Mouse (Mus musculus) lung, embryonic 16.5 days (tissue): ENCODE data around the gene Rassf1. TPM values are rescaled to one million over a fixed set of nuclear protein-coding genes. Genes with fewer than 3 reads are reported as not detected.
"Not testable (repeated sequence)": the region's sequence is repeated elsewhere in the genome, so short reads cannot be mapped to it uniquely, and the experiment has no call there.

Source experiments
- ATAC-seq: fragments of 200-750 bp; cut with Nextera tagmentation; 2 replicates; pipeline ENCODE4 v1.8.0; 2017; ENCODE audit warnings: low read depth, mild to moderate bottlenecking, moderate library complexity
- H3K27ac ChIP-seq: fragments of 300-500 bp; sonication (generic); 2 replicates; pipeline ENCODE4 v1.5.1; 2014; ENCODE audit warnings: mild to moderate bottlenecking, control low read depth, low read length
- H3K27me3 ChIP-seq: fragments of 300-500 bp; sonication (generic); 2 replicates; pipeline ENCODE4 v1.6.1; 2014; ENCODE audit warnings: low read depth, low read length, mixed read lengths; ENCODE audit not compliant: control insufficient read depth, insufficient read depth
- H3K36me3 ChIP-seq: fragments of 300-500 bp; sonication (generic); 2 replicates; pipeline ENCODE4 v1.6.1; 2014; ENCODE audit warnings: low read length; ENCODE audit not compliant: control insufficient read depth, insufficient read depth
- H3K4me1 ChIP-seq: fragments of 300-500 bp; sonication (generic); replicated peaks from 2 replicates; pipeline ENCODE4 v1.6.1; 2014; ENCODE audit warnings: low read length, mixed read lengths; ENCODE audit not compliant: control insufficient read depth, insufficient read depth
- H3K4me2 ChIP-seq: fragments of 300-500 bp; sonication (generic); 2 replicates; pipeline ENCODE4 v1.6.1; 2014; ENCODE audit warnings: low read depth, low read length, control low read depth
- H3K4me3 ChIP-seq: fragments of 300-500 bp; sonication (generic); 2 replicates; pipeline ENCODE4 v1.5.1; 2014; ENCODE audit warnings: mild to moderate bottlenecking, low read length, control low read depth
- H3K9ac ChIP-seq: fragments of 300-500 bp; sonication (generic); 2 replicates; pipeline ENCODE4 v1.6.1; 2014; ENCODE audit warnings: low read length, control low read depth
- H3K9me3 ChIP-seq: fragments of 300-500 bp; sonication (generic); 2 replicates; pipeline ENCODE4 v1.6.1; 2016; ENCODE audit warnings: low read length; ENCODE audit not compliant: control insufficient read depth
- WGBS: fragments of 180-500 bp; shearing (Covaris S2); extraction: QIAGEN DNeasy Blood & Tissue Kit; methylation state at CpG from one replicate; pipeline ENCODE4 v1.1.7; 2014; 5-methylcytosine and 5-hydroxymethylcytosine counted together
- polyA plus RNA-seq: library from polyadenylated mRNA; unstranded; fragments of >200 nt; fragmentation: Nextera tagmentation; extraction: Ambion mirVana; gene quantifications from 2 replicates; pipeline ENCODE4 v1.2.1, GENCODE M21; 2015

The Rassf1 gene
- polyA plus RNA-seq, 1 experiment from 2014 or later, result 55.4 TPM

DNA sequence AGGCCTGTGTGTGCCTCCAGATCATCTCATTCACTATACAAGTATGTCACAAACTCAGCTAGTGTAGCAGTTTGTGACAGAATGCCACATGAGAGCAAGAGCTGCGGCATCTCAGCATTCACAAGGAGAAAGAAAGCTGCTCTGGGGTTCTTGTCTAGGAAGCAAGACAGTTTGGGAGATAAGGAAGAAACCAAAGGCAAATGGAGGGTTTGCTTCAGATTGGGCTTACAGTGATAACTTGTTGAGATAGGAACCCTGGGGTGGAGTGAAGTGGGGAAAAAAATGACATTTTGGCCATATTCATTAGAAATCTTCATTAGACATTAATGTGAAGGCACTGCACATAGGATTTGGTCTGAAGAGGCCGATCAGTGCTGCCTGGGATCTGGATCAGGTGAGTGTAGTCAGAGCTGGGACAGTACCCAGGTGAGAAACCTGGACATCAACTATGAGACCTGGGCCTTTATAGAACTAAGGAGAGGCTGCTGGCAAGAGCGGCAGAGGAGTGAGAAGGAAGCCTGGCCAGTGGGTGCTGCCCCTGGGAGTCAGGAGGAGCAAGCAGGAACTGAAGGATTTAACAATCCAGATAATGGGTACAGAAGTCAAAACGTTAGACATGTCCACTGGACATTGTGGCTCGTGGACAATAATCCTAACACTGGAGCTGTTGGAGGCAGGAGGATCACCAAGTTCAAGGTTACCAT lies 1.5 kb downstream of the Rassf1 start:
- peak overlapping the region; percentile 92 for H3K27ac ChIP-seq

GRCm38 (mm10) chr9:107553541-107554318 lies 2.4 kb downstream of the Rassf1 start:
- WGBS, result 5% methylated on average over 37 of the region's 37 CpGs
- Histone ChIP-seq H3K9ac (peak overlapping the region; percentile 78), H3K4me1 (peaks cover 46% of the 10 kb centered on the region), H3K27ac (peak overlapping the region; percentile 92), H3K27me3 (no peaks in the 10 kb centered on the region), H3K4me2 (peak overlapping the region; percentile 91), H3K36me3 (peaks cover 12% of the 10 kb centered on the region), H3K4me3 (peak overlapping the region; percentile 83), H3K9me3 (no peaks in the 10 kb centered on the region)
- peak; percentile 32 for ATAC-seq

More for the DNA sequence above, 1.5 kb downstream of the Rassf1 start:
- Histone ChIP-seq H3K27me3 (no peaks in the 10 kb centered on the region), H3K4me1 (peaks cover 46% of the 10 kb centered on the region), H3K4me2 (peak overlapping the region; percentile 91), H3K9me3 (no peaks in the 10 kb centered on the region), H3K4me3 (peak overlapping the region; percentile 83), H3K9ac (peak overlapping the region; percentile 14; the same call in 1 of the 2 replicates), H3K36me3 (peaks cover 5% of the 10 kb centered on the region)
- ATAC-seq, result no peak
- WGBS, result 73% methylated on average over 5 of the region's 5 CpGs

DNA sequence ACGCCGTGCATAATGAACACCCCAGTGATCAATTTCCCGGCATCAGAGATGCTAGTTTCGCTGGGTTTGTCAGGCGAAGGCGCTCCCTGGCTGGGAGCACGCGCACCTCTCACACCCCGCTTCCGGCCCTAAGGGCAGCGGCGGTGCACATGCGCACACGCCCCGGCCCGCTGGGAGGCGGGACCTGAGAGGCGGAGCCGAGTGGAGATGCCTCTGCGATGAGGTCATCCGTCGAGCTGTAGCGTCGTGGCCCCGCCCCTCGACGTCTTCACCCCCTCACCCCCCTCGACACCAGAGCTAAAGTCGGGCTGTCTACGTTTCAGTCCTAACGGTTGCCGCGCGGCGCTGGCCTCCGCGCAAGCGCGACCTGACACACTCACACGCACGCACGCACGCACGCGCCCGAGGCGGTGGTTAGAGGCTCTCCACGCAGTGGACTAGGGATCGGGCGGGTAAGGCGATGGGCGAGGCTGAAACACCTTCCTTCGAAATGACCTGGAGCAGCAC lies 3.0 kb downstream of the Rassf1 start:
- peak overlapping the region; percentile 83 for H3K4me3 ChIP-seq
- under 1% methylated on average over 53 of the region's 53 CpGs for WGBS
- H3K27me3 ChIP-seq, result no peaks in the 10 kb centered on the region
- H3K27ac ChIP-seq, result peak overlapping the region; percentile 99
- H3K36me3 ChIP-seq, result peaks cover 19% of the 10 kb centered on the region
- ATAC-seq, result peak; percentile 90
- H3K9ac ChIP-seq, result peak overlapping the region; percentile 91
- H3K4me1 ChIP-seq, result peaks cover 46% of the 10 kb centered on the region
- H3K4me2 ChIP-seq, result peak overlapping the region; percentile 91
- H3K9me3 ChIP-seq, result no peaks in the 10 kb centered on the region

DNA sequence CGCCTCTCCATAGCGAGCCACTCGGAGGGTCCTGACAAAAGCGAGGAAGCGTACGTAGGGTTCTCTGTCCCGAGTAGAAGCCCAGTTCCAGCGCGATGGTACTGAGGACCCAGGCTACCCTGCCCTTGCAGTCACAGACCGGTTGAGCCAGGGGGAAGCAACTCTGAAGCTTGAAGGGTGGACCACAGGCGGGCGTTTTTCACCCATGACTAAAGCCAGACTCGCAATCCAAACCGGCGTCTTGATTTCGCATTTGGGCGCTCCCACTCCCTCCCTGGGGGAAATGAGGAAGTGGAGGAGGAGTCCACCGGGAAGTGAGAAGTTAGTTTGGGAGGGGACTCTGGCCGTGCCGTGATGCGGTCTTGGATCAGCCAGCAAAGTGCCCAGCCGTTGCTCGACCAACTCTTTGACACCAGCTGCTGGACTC lies 3.7 kb downstream of the Rassf1 start:
- Histone ChIP-seq H3K4me1 (peaks cover 46% of the 10 kb centered on the region), H3K4me2 (peak overlapping the region; percentile 91), H3K27ac (peak overlapping the region; percentile 99), H3K9me3 (no peaks in the 10 kb centered on the region), H3K36me3 (peaks cover 20% of the 10 kb centered on the region), H3K4me3 (peak overlapping the region; percentile 83), H3K9ac (peak overlapping the region; percentile 91), H3K27me3 (no peaks in the 10 kb centered on the region)
- WGBS, result under 1% methylated on average over 23 of the region's 23 CpGs
- peak; percentile 15 for ATAC-seq

GRCm38 (mm10) chr9:107555701-107556100 lies 4.3 kb downstream of the Rassf1 start:
- Histone ChIP-seq H3K4me2 (peak overlapping the region; percentile 91), H3K36me3 (peaks cover 22% of the 10 kb centered on the region), H3K9ac (peak overlapping the region; percentile 91), H3K4me3 (peak overlapping the region; percentile 83), H3K4me1 (peaks cover 43% of the 10 kb centered on the region), H3K9me3 (no peaks in the 10 kb centered on the region), H3K27me3 (no peaks in the 10 kb centered on the region), H3K27ac (peak overlapping the region; percentile 99)
- 30% methylated on average over 2 of the region's 2 CpGs for WGBS
- no peak for ATAC-seq

- Histone ChIP-seq H3K9ac (peak overlapping the region; percentile 91), H3K36me3 (peaks cover 28% of the 10 kb centered on the region), H3K4me2 (peak overlapping the region; percentile 91), H3K27me3 (no peaks in the 10 kb centered on the region), H3K4me3 (peak overlapping the region; percentile 83), H3K4me1 (peaks cover 38% of the 10 kb centered on the region), H3K9me3 (no peaks in the 10 kb centered on the region), H3K27ac (no peak overlapping the region)
- ATAC-seq, result no peak
- WGBS, result 53% methylated on average over 3 of the region's 3 CpGs
Measured at GRCm38 (mm10) chr9:107556346-107556745, 5.0 kb downstream of the Rassf1 start.

- peak; percentile 93 for ATAC-seq
- H3K27me3 ChIP-seq, result no peaks in the 10 kb centered on the region
- peaks cover 34% of the 10 kb centered on the region for H3K36me3 ChIP-seq
- H3K27ac ChIP-seq, result peak within 1 kb of the TSS; percentile 56; the same call in 1 of the 2 replicates
- 0% methylated on average over 42 of the region's 46 CpGs for WGBS
- peaks cover 25% of the 10 kb centered on the region for H3K4me1 ChIP-seq
- no peaks in the 10 kb centered on the region for H3K9me3 ChIP-seq
- H3K4me3 ChIP-seq, result peak within 1 kb of the TSS; percentile 84
- H3K9ac ChIP-seq, result peak within 1 kb of the TSS; percentile 80
- H3K4me2 ChIP-seq, result peak within 1 kb of the TSS; percentile 72
Measured at GRCm38 (mm10) chr9:107563029-107563581, 11.8 kb downstream of the Rassf1 start, which contains the start of gene Tusc2. Gene Tusc2 (plus strand): TSS chr9:107563255.

DNA sequence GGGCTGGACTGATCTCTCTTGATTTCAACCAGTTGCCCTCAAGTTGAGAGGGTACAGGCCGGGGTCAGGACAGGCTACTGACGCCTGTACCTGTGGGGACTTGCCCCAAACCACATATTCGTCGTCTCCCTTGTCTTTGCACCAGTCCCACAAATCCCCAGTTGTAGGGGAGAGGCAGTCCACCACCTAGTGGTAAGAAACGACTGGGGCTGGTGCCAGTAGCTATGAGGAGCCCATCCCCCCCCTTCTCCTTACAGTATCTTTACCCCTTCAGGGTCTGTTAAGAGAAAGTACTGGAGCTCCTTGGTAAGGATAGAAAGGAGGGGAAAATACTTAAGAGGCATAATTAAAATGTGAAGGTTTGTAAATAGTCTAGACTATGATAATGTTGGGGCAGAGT lies 14.2 kb downstream of the Rassf1 start:
- Histone ChIP-seq H3K36me3 (peaks cover 21% of the 10 kb centered on the region), H3K9ac (peak overlapping the region; percentile 0), H3K4me2 (peak overlapping the region; percentile 43), H3K4me1 (peaks cover 34% of the 10 kb centered on the region), H3K27ac (peak overlapping the region; percentile 10; the same call in 1 of the 2 replicates), H3K4me3 (peak overlapping the region; percentile 7)
- WGBS, result 53% methylated on average over 5 of the region's 5 CpGs
- not testable (repeated sequence) for ATAC-seq, H3K27me3 ChIP-seq, H3K9me3 ChIP-seq
